Mouse (Mus musculus) small intestine, adult 2 months (tissue): ENCODE data around the gene Akr1b3.

ENCODE experiments used
- CTCF ChIP-seq: fragments of 200-500 bp; IDR thresholded peaks from 2 replicates; pipeline ENCODE4 v1.5.1; 2012; ENCODE audit warnings: low read depth, mild to moderate bottlenecking, control low read depth, inconsistent platforms, low read length, moderate library complexity, mixed read lengths; ENCODE audit not compliant: insufficient replicate concordance, insufficient read length; ENCODE audit errors: extremely low read depth
- POLR2A ChIP-seq: fragments of 200-500 bp; IDR thresholded peaks from 2 replicates; pipeline ENCODE4 v1.6.1; 2012; ENCODE audit warnings: low read depth, mild to moderate bottlenecking, control low read depth, inconsistent platforms, low read length, moderate library complexity

- TF ChIP-seq CTCF (no peak), POLR2A (no peak)
These were observed 58.7 kb downstream of the Akr1b3 start for GRCm38 (mm10) chr6:34258546-34258945.
